Mouse (Mus musculus): Measurements from ENCODE around the gene Slc2a5. TPM values are rescaled to one million over a fixed set of nuclear protein-coding genes. Genes with fewer than 3 reads are reported as not detected.

The Slc2a5 gene
- polyA plus RNA-seq, 1 experiment from 2014 or later: 0.14 TPM

DNA sequence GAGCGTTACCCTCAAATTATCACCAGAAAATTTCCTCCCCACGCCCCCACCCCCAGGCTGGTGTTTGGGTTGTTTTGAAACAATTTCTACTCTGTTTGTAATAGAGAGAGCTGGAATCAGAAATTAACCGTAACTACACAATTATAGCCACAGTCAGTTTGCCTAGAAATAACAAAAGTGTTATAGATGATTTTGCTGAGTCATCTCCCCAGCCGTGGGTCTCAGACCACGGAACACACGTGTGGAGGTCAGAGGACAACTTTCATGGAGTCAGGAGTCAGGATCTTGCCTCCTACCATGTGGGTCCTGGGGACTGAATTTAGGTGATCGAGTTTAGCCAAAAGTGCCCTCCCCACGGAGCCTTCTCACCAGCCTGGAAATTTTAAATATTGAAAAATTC lies 58.0 kb downstream of the Slc2a5 start:
- ATAC-seq (replicated peaks; ENCODE audit: low FRiP score) (no peak), DNase-seq (ENCODE audit: low spot score) (no peak)
- H3K4me3 ChIP-seq (ENCODE audit: low read depth, low read length): no peak overlapping the region
- H3K27ac ChIP-seq (ENCODE audit: low read depth, low read length): no peak overlapping the region
- H3K9me3 ChIP-seq (ENCODE audit: control insufficient read depth, low read length): no peaks in the 10 kb centered on the region
- no peaks in the 10 kb centered on the region for H3K36me3 ChIP-seq (ENCODE audit: control insufficient read depth, insufficient read depth, low read length)
- 63% methylated on average over 8 of the region's 8 CpGs for WGBS
- H3K4me1 ChIP-seq (replicated peaks; ENCODE audit: control insufficient read depth, insufficient read depth, low read length): peaks cover 2% of the 10 kb centered on the region
- H3K27me3 ChIP-seq (replicated peaks; ENCODE audit: control insufficient read depth, insufficient read depth, low read length): no peaks in the 10 kb centered on the region
- no peak overlapping the region for H3K9ac ChIP-seq (ENCODE audit: low read depth, low read length)
- peak overlapping the region; percentile 50 for H3K4me2 ChIP-seq

DNA sequence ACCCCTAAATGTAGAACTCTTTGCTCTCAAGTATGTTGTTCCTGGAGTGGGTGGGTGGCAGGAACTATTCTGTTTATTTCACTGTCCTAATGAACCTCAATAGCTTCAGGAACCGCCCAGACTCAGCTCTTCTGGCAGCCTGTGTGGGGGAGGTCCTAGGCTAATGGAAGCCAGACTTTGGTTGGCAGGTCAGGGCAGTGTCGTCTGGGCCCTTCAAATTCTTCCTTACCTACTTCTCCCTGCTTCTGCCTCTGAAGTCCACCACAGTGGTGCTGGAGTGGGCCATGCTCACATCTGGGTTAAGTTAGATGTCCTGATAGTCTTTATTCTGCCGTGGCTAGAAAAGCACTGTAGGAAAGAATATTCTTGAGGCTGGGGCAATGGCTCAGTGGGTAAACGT lies 59.0 kb downstream of the Slc2a5 start:
- Histone ChIP-seq H3K27ac (ENCODE audit: low read depth, low read length) (no peak overlapping the region), H3K27me3 (replicated peaks; ENCODE audit: control insufficient read depth, insufficient read depth, low read length) (no peaks in the 10 kb centered on the region), H3K4me3 (ENCODE audit: low read depth, low read length) (no peak overlapping the region), H3K4me1 (replicated peaks; ENCODE audit: control insufficient read depth, insufficient read depth, low read length) (no peaks in the 10 kb centered on the region; the same call in 1 of the 2 replicates), H3K4me2 (no peak overlapping the region), H3K36me3 (ENCODE audit: control insufficient read depth, insufficient read depth, low read length) (no peaks in the 10 kb centered on the region), H3K9ac (ENCODE audit: low read depth, low read length) (no peak overlapping the region), H3K9me3 (ENCODE audit: control insufficient read depth, low read length) (no peaks in the 10 kb centered on the region)
- ATAC-seq (replicated peaks; ENCODE audit: low FRiP score) (no peak), DNase-seq (ENCODE audit: low spot score) (no peak)
- WGBS: 52% methylated on average over 4 of the region's 4 CpGs

DNA sequence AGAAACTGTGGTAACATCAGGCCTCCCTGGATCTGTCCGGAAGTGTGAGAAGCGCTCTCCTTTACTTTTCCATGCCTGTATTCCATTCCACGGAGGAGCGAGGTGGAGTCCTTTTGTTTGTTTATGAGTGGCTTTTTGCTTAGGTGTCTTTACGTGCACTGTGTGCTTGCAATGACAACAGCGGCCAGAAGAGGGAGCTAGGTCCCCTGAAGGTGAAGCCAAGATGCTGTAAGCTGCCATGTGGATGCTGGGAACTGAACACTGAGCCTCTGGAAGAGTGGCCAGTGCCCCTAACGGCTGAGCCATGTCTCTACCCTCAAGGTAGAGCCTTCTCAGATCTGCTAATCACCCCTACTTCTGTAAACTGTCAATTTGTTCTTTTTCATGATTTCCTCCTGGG lies 62.2 kb downstream of the Slc2a5 start:
- Histone ChIP-seq H3K4me1 (replicated peaks; ENCODE audit: control insufficient read depth, insufficient read depth, low read length) (no peaks in the 10 kb centered on the region; the same call in 1 of the 2 replicates), H3K36me3 (ENCODE audit: control insufficient read depth, insufficient read depth, low read length) (no peaks in the 10 kb centered on the region)

DNA sequence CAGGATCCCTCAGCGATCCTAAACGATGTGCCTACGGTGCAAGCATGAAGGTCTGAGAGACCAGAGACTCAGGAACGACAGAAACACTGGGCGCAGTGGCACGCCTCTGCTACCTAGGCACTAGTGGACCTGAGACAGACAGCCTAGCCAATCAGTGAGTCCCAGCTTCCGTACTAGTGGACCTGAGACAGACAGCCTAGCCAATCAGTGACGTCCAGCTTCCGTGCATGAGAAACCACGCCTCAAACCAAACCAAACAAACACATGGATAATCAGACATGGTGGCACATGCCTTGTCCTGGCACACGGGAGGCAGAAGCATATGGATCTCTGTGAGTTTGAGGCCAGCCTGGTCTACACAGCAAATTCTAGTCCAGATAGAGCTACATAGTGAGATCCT lies 69.2 kb downstream of the Slc2a5 start:
- DNase-seq (ENCODE audit: low spot score) (no peak), ATAC-seq (replicated peaks; ENCODE audit: low FRiP score) (peak; percentile 77)
- WGBS: 39% methylated on average over 11 of the region's 11 CpGs
- H3K27me3 ChIP-seq (replicated peaks; ENCODE audit: control insufficient read depth, insufficient read depth, low read length): no peaks in the 10 kb centered on the region
- no peak overlapping the region for H3K27ac ChIP-seq (ENCODE audit: low read depth, low read length)
- peaks cover 3% of the 10 kb centered on the region for H3K4me1 ChIP-seq (replicated peaks; ENCODE audit: control insufficient read depth, insufficient read depth, low read length)
- no peak overlapping the region for H3K4me3 ChIP-seq (ENCODE audit: low read depth, low read length)
- H3K9me3 ChIP-seq (ENCODE audit: control insufficient read depth, low read length): no peaks in the 10 kb centered on the region
- H3K36me3 ChIP-seq (ENCODE audit: control insufficient read depth, insufficient read depth, low read length): no peaks in the 10 kb centered on the region
- H3K9ac ChIP-seq (ENCODE audit: low read depth, low read length): no peak overlapping the region
- peak overlapping the region; percentile 44 for H3K4me2 ChIP-seq

More for the DNA sequence above, 62.2 kb downstream of the Slc2a5 start:
- no peak overlapping the region for H3K9ac ChIP-seq (ENCODE audit: low read depth, low read length)
- H3K27me3 ChIP-seq (replicated peaks; ENCODE audit: control insufficient read depth, insufficient read depth, low read length): no peaks in the 10 kb centered on the region
- H3K27ac ChIP-seq (ENCODE audit: low read depth, low read length): no peak overlapping the region
- DNase-seq (ENCODE audit: low spot score): no peak
- H3K9me3 ChIP-seq (ENCODE audit: control insufficient read depth, low read length): no peaks in the 10 kb centered on the region
- no peak for ATAC-seq (replicated peaks; ENCODE audit: low FRiP score)
- H3K4me2 ChIP-seq: no peak overlapping the region
- 78% methylated on average over 7 of the region's 7 CpGs for WGBS
- H3K4me3 ChIP-seq (ENCODE audit: low read depth, low read length): no peak overlapping the region

DNA sequence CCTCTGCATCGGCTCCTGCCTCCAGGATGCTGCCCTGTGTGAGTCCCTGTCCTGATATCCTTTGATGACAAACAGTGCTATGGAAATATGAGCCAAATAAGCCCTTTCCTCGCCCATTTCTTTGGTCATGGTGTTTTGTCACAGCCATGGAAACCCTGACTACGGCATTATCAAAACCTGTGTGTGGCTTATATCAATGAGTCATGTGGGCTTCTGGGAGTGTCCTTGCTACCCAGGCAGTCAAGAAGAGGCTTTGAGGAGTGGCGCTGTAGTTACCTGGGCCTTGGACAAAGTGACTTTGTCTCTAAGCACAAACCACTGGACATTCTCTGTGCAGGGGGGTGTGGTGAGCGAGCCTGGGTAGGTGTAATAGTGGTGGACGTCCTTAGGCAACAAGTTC lies 73.1 kb downstream of the Slc2a5 start:
- Histone ChIP-seq H3K27ac (ENCODE audit: low read depth, low read length) (no peak overlapping the region), H3K4me2 (no peak overlapping the region), H3K36me3 (ENCODE audit: control insufficient read depth, insufficient read depth, low read length) (no peaks in the 10 kb centered on the region), H3K27me3 (replicated peaks; ENCODE audit: control insufficient read depth, insufficient read depth, low read length) (no peaks in the 10 kb centered on the region), H3K9me3 (ENCODE audit: control insufficient read depth, low read length) (no peaks in the 10 kb centered on the region), H3K4me3 (ENCODE audit: low read depth, low read length) (no peak overlapping the region), H3K4me1 (replicated peaks; ENCODE audit: control insufficient read depth, insufficient read depth, low read length) (peaks cover 3% of the 10 kb centered on the region), H3K9ac (ENCODE audit: low read depth, low read length) (no peak overlapping the region)
- DNase-seq (ENCODE audit: low spot score): no peak
- no peak for ATAC-seq (replicated peaks; ENCODE audit: low FRiP score)
- 73% methylated on average over 6 of the region's 6 CpGs for WGBS

Other genes starting within 250 kb of the Slc2a5 start
- gene Spsb1, start 164.2 kb upstream of the Slc2a5 start, polyA plus RNA-seq (2014; fragmentation: Nextera tagmentation; extraction: Ambion mirVana): 2.9 and 3.1 TPM in 2 replicates
- gene H6pd, start 110.3 kb upstream of the Slc2a5 start, polyA plus RNA-seq (2014; fragmentation: Nextera tagmentation; extraction: Ambion mirVana): 9.4 and 9.8 TPM in 2 replicates
- 0.29 and 0.31 TPM in 2 replicates for gene Gpr157, start 31.9 kb upstream of the Slc2a5 start, polyA plus RNA-seq (2014; fragmentation: Nextera tagmentation; extraction: Ambion mirVana)
- gene Slc2a7, start 29.7 kb downstream of the Slc2a5 start, polyA plus RNA-seq (2014; fragmentation: Nextera tagmentation; extraction: Ambion mirVana): not detected in 2 replicates
- not detected in 2 replicates for gene Car6, start 82.0 kb downstream of the Slc2a5 start, polyA plus RNA-seq (2014; fragmentation: Nextera tagmentation; extraction: Ambion mirVana)
- gene Eno1, start 117.4 kb downstream of the Slc2a5 start, polyA plus RNA-seq (2014; fragmentation: Nextera tagmentation; extraction: Ambion mirVana): 2,392 and 2,590 TPM in 2 replicates
- gene Rere, start 162.4 kb downstream of the Slc2a5 start, polyA plus RNA-seq (2014; fragmentation: Nextera tagmentation; extraction: Ambion mirVana): 22.6 and 23.3 TPM in 2 replicates